Mouse (Mus musculus) erythroblast, adult 5-6 weeks (primary cell): ENCODE results near the gene Pecam1. TPM values are rescaled to one million over a fixed set of nuclear protein-coding genes. Genes with fewer than 3 reads are reported as not detected.
"Not testable (repeated sequence)": the region's sequence is repeated elsewhere in the genome, so short reads cannot be mapped to it uniquely, and the experiment has no call there.

Experiments used
- ATAC-seq: replicated peaks from 2 replicates; pipeline ENCODE4 v1.8.0; 2016; ENCODE audit warnings: moderate number of reproducible peaks, mild to moderate bottlenecking, moderate TSS enrichment, inconsistent platforms; ENCODE audit not compliant: poor library complexity, low FRiP score, severe bottlenecking
- total RNA-seq, 2 experiments: library from RNA; stranded (forward) in 1 of 2; stranded (reverse) in 1 of 2; fragments of 150-400 nt in 1 of 2; fragments of 200-764, 138-1000 nt in 1 of 2; gene quantifications; 2 replicates each; pipeline versions ENCODE4 v1.2.3 to v1.2.4; 2015 to 2017; ENCODE audit warnings: low replicate concordance in 2 of 2

Gene Pecam1
- total RNA-seq, 2 experiments from 2014 or later = 4.0 to 11.0 TPM

GRCm38 (mm10) chr11:106670951-106671478 is 79.4 kb downstream of the Pecam1 start:
- ATAC-seq = no peak

GRCm38 (mm10) chr11:106670266-106670665 is 80.2 kb downstream of the Pecam1 start:
- no peak for ATAC-seq

GRCm38 (mm10) chr11:106669873-106670173 is 80.6 kb downstream of the Pecam1 start:
- ATAC-seq = no peak

- no peak for ATAC-seq
Observed at GRCm38 (mm10) chr11:106669102-106669872, 81.1 kb downstream of the Pecam1 start.

- ATAC-seq = no peak
Observed at GRCm38 (mm10) chr11:106668336-106668735, 82.1 kb downstream of the Pecam1 start.

GRCm38 (mm10) chr11:106667855-106668254 is 82.6 kb downstream of the Pecam1 start:
- ATAC-seq = no peak

GRCm38 (mm10) chr11:106666470-106667107 is 83.8 kb downstream of the Pecam1 start:
- ATAC-seq = 0 out of 2 replicates have a peak, but pooled peaks have one; percentile 15

GRCm38 (mm10) chr11:106665841-106666240 is 84.6 kb downstream of the Pecam1 start:
- no peak for ATAC-seq

- ATAC-seq = no peak
Observed at GRCm38 (mm10) chr11:106665328-106665727, 85.1 kb downstream of the Pecam1 start.

- no peak for ATAC-seq
Observed at GRCm38 (mm10) chr11:106664691-106665090, 85.7 kb downstream of the Pecam1 start.

- ATAC-seq = no peak
Observed at GRCm38 (mm10) chr11:106663838-106664237, 86.6 kb downstream of the Pecam1 start.

GRCm38 (mm10) chr11:106662634-106663407 is 87.6 kb downstream of the Pecam1 start:
- ATAC-seq = no peak

- no peak for ATAC-seq
Observed at GRCm38 (mm10) chr11:106660453-106661081, 89.9 kb downstream of the Pecam1 start.

GRCm38 (mm10) chr11:106659598-106660295 is 90.7 kb downstream of the Pecam1 start:
- no peak for ATAC-seq

GRCm38 (mm10) chr11:106658051-106658880 is 92.2 kb downstream of the Pecam1 start:
- no peak for ATAC-seq

- not testable (repeated sequence) for ATAC-seq
Observed at GRCm38 (mm10) chr11:106656896-106657498, 93.4 kb downstream of the Pecam1 start.

- ATAC-seq = peak; percentile 73
Observed at GRCm38 (mm10) chr11:106648347-106648746, 102.1 kb downstream of the Pecam1 start.

- no peak for ATAC-seq
Observed at GRCm38 (mm10) chr11:106642966-106643637, 107.3 kb downstream of the Pecam1 start.
